Mouse (Mus musculus): Measurements from ENCODE around the gene Lars2. TPM values are rescaled to one million over a fixed set of nuclear protein-coding genes. Genes with fewer than 3 reads are reported as not detected.

Lars2 gene
- polyA plus RNA-seq, 1 experiment from 2014 or later: 1,259 TPM

- Histone ChIP-seq H3K36me3 (replicated peaks) (peaks cover 33% of the 10 kb centered on the region), H3K4me3 (replicated peaks) (no peak overlapping the region), H3K4me2 (no peak overlapping the region), H3K27me3 (no peaks in the 10 kb centered on the region), H3K9me3 (no peaks in the 10 kb centered on the region), H3K9ac (no peak overlapping the region), H3K4me1 (peaks cover 7% of the 10 kb centered on the region; the same call in 1 of the 2 replicates), H3K27ac (no peak overlapping the region)
- WGBS: 93% methylated on average over 4 of the region's 4 CpGs
- ATAC-seq (ENCODE audit: low FRiP score): no peak
Measured at GRCm38 (mm10) chr9:123500480-123500879, 133.8 kb downstream of the Lars2 start.

- H3K36me3 ChIP-seq (replicated peaks): peaks cover 33% of the 10 kb centered on the region
- H3K27ac ChIP-seq: no peak overlapping the region
- 84% methylated on average over 5 of the region's 5 CpGs for WGBS
Measured at GRCm38 (mm10) chr9:123503171-123503834, 136.6 kb downstream of the Lars2 start.

GRCm38 (mm10) chr9:123504325-123504724, 137.6 kb downstream of the Lars2 start:
- peak; percentile 77 for ATAC-seq (ENCODE audit: low FRiP score)
- no peaks in the 10 kb centered on the region for H3K9me3 ChIP-seq
- no peaks in the 10 kb centered on the region for H3K4me1 ChIP-seq
- no peaks in the 10 kb centered on the region for H3K27me3 ChIP-seq
- 5% methylated on average over 2 of the region's 2 CpGs for WGBS
- H3K27ac ChIP-seq: no peak overlapping the region
- H3K4me3 ChIP-seq (replicated peaks): no peak overlapping the region
- no peak overlapping the region for H3K9ac ChIP-seq
- H3K4me2 ChIP-seq: no peak overlapping the region
- peaks cover 33% of the 10 kb centered on the region for H3K36me3 ChIP-seq (replicated peaks)

More at GRCm38 (mm10) chr9:123503171-123503834, 136.6 kb downstream of the Lars2 start:
- no peak overlapping the region for H3K9ac ChIP-seq
- no peaks in the 10 kb centered on the region for H3K9me3 ChIP-seq
- no peak for ATAC-seq (ENCODE audit: low FRiP score)
- H3K4me1 ChIP-seq: no peaks in the 10 kb centered on the region
- no peak overlapping the region for H3K4me3 ChIP-seq (replicated peaks)
- no peaks in the 10 kb centered on the region for H3K27me3 ChIP-seq
- H3K4me2 ChIP-seq: no peak overlapping the region

- Histone ChIP-seq H3K36me3 (replicated peaks) (peaks cover 33% of the 10 kb centered on the region), H3K4me1 (no peaks in the 10 kb centered on the region), H3K27me3 (no peaks in the 10 kb centered on the region), H3K4me2 (no peak overlapping the region), H3K4me3 (replicated peaks) (no peak overlapping the region), H3K27ac (no peak overlapping the region), H3K9me3 (no peaks in the 10 kb centered on the region), H3K9ac (no peak overlapping the region)
- 80% methylated on average over 1 of the region's 1 CpGs for WGBS
- ATAC-seq (ENCODE audit: low FRiP score): no peak
Measured at GRCm38 (mm10) chr9:123505598-123505997, 138.9 kb downstream of the Lars2 start.

GRCm38 (mm10) chr9:123506270-123507146, 139.8 kb downstream of the Lars2 start:
- Histone ChIP-seq H3K9me3 (no peaks in the 10 kb centered on the region), H3K4me3 (replicated peaks) (no peak overlapping the region), H3K4me1 (no peaks in the 10 kb centered on the region), H3K9ac (no peak overlapping the region), H3K4me2 (no peak overlapping the region), H3K36me3 (replicated peaks) (peaks cover 35% of the 10 kb centered on the region), H3K27me3 (no peaks in the 10 kb centered on the region), H3K27ac (no peak overlapping the region)
- ATAC-seq (ENCODE audit: low FRiP score): no peak
- 85% methylated on average over 4 of the region's 4 CpGs for WGBS

GRCm38 (mm10) chr9:123507380-123507779, 140.7 kb downstream of the Lars2 start:
- 90% methylated on average over 2 of the region's 2 CpGs for whole genome bisulfite sequencing
- no peaks in the 10 kb centered on the region for H3K27me3 ChIP-seq
- no peak overlapping the region for H3K27ac ChIP-seq
- no peaks in the 10 kb centered on the region for H3K9me3 ChIP-seq
- no peak for ATAC-seq (ENCODE audit: low FRiP score)
- no peak overlapping the region for H3K4me2 ChIP-seq
- no peak overlapping the region for H3K9ac ChIP-seq
- H3K4me1 ChIP-seq: no peaks in the 10 kb centered on the region
- peaks cover 33% of the 10 kb centered on the region for H3K36me3 ChIP-seq (replicated peaks)
- no peak overlapping the region for H3K4me3 ChIP-seq (replicated peaks)

GRCm38 (mm10) chr9:123508986-123509385, 142.3 kb downstream of the Lars2 start:
- no peak overlapping the region for H3K9ac ChIP-seq
- H3K4me3 ChIP-seq (replicated peaks): no peak overlapping the region
- H3K27ac ChIP-seq: no peak overlapping the region
- no peaks in the 10 kb centered on the region for H3K9me3 ChIP-seq
- 86% methylated on average over 2 of the region's 2 CpGs for WGBS
- no peaks in the 10 kb centered on the region for H3K27me3 ChIP-seq
- no peak for ATAC-seq (ENCODE audit: low FRiP score)
- no peak overlapping the region for H3K4me2 ChIP-seq
- H3K4me1 ChIP-seq: no peaks in the 10 kb centered on the region
- peaks cover 31% of the 10 kb centered on the region for H3K36me3 ChIP-seq (replicated peaks)

GRCm38 (mm10) chr9:123509638-123510604, 143.2 kb downstream of the Lars2 start:
- H3K27me3 ChIP-seq: no peaks in the 10 kb centered on the region
- H3K9ac ChIP-seq: no peak overlapping the region
- no peak for ATAC-seq (ENCODE audit: low FRiP score)
- H3K27ac ChIP-seq: no peak overlapping the region
- no peaks in the 10 kb centered on the region for H3K9me3 ChIP-seq
- WGBS: 86% methylated on average over 8 of the region's 8 CpGs
- no peaks in the 10 kb centered on the region for H3K4me1 ChIP-seq
- no peak overlapping the region for H3K4me2 ChIP-seq
- H3K4me3 ChIP-seq (replicated peaks): no peak overlapping the region
- H3K36me3 ChIP-seq (replicated peaks): peaks cover 31% of the 10 kb centered on the region

GRCm38 (mm10) chr9:123510926-123511325, 144.2 kb downstream of the Lars2 start:
- Histone ChIP-seq H3K27me3 (no peaks in the 10 kb centered on the region), H3K4me1 (no peaks in the 10 kb centered on the region), H3K9me3 (no peaks in the 10 kb centered on the region), H3K4me2 (no peak overlapping the region), H3K4me3 (replicated peaks) (no peak overlapping the region), H3K36me3 (replicated peaks) (peaks cover 28% of the 10 kb centered on the region), H3K27ac (no peak overlapping the region), H3K9ac (no peak overlapping the region)
- WGBS: 89% methylated on average over 5 of the region's 5 CpGs
- no peak for ATAC-seq (ENCODE audit: low FRiP score)

Other genes starting within 250 kb of the Lars2 start
- 0.32 TPM in 1 of 2 replicates, not detected in the other for gene Clec3b, start 216.0 kb upstream of the Lars2 start, polyA plus RNA-seq (2016; fragmentation: Nextera tagmentation; extraction: Ambion mirVana)
- 0.73 and 0.77 TPM in 2 replicates for gene Cdcp1, start 150.9 kb upstream of the Lars2 start, polyA plus RNA-seq (2016; fragmentation: Nextera tagmentation; extraction: Ambion mirVana)
- gene Tmem158, start 106.2 kb upstream of the Lars2 start, polyA plus RNA-seq (2016; fragmentation: Nextera tagmentation; extraction: Ambion mirVana): 10.7 and 12.6 TPM in 2 replicates
- gene Limd1, start 111.8 kb downstream of the Lars2 start, polyA plus RNA-seq (2016; fragmentation: Nextera tagmentation; extraction: Ambion mirVana): 44.8 and 46.2 TPM in 2 replicates
- gene Sacm1l, start 162.8 kb downstream of the Lars2 start, polyA plus RNA-seq (2016; fragmentation: Nextera tagmentation; extraction: Ambion mirVana): 45.3 and 49.2 TPM in 2 replicates

All from forebrain, embryonic 12.5 days (tissue).